Mouse (Mus musculus): ENCODE data around the gene Cpe.

- TF ChIP-seq MAFK (IDR thresholded peaks at IDR 0.05; ENCODE audit: insufficient replicate concordance, low read length) (no peak), POLR2A (IDR thresholded peaks at IDR 0.05; ENCODE audit: low read depth, low read length) (no peak)
Observed at GRCm38 (mm10) chr8:64652285-64652684, 40.6 kb downstream of the Cpe start.

Data from CH12.LX (cell line).